Mouse (Mus musculus): ENCODE data around the gene Cldn16. TPM values are rescaled to one million over a fixed set of nuclear protein-coding genes. Genes with fewer than 3 reads are reported as not detected.

Cldn16 gene
- not detected for polyA plus RNA-seq (2015; fragmentation: Illumina TruSeq; extraction: RNeasy Lipid Tissue Mini Kit (QIAGEN cat#74804); ENCODE audit: insufficient read depth, low read depth, low replicate concordance)

GRCm38 (mm10) chr16:26462835-26463234 lies at the start of gene Cldn16:
Cldn16 (plus strand) TSS chr16:26463135.

GRCm38 (mm10) chr16:26526669-26527068 lies 63.7 kb downstream of the Cldn16 start, which contains the start of gene Tmem207:
Tmem207 (minus strand) TSS chr16:26526769.

Other genes starting within 250 kb of the Cldn16 start
- 0.65 TPM for gene Cldn1, start 91.3 kb upstream of the Cldn16 start, polyA plus RNA-seq (2015; fragmentation: Illumina TruSeq; extraction: RNeasy Lipid Tissue Mini Kit (QIAGEN cat#74804); ENCODE audit: insufficient read depth, low read depth, low replicate concordance)
- not detected for gene Tmem207, start 63.6 kb downstream of the Cldn16 start, polyA plus RNA-seq (2015; fragmentation: Illumina TruSeq; extraction: RNeasy Lipid Tissue Mini Kit (QIAGEN cat#74804); ENCODE audit: insufficient read depth, low read depth, low replicate concordance)
- 0.94 TPM for gene Il1rap, start 118.6 kb downstream of the Cldn16 start, polyA plus RNA-seq (2015; fragmentation: Illumina TruSeq; extraction: RNeasy Lipid Tissue Mini Kit (QIAGEN cat#74804); ENCODE audit: insufficient read depth, low read depth, low replicate concordance)